Mouse (Mus musculus) liver, postnatal 0 days (tissue): ENCODE measurements around the gene Paqr3. TPM values are rescaled to one million over a fixed set of nuclear protein-coding genes. Genes with fewer than 3 reads are reported as not detected.

Experiments used
- ATAC-seq: fragments of 200-750 bp; cut with Nextera tagmentation; 2 replicates; pipeline ENCODE4 v1.8.0; 2017; ENCODE audit warnings: mild to moderate bottlenecking, moderate library complexity
- DNase-seq: peaks from one replicate; pipeline ENCODE4 v3.0.0-alpha.2; 2016
- H3K27ac ChIP-seq: fragments of 300-500 bp; sonication (generic); 2 replicates; pipeline ENCODE4 v1.5.1; 2014; ENCODE audit warnings: antibody characterized with exemption, moderate library complexity, mild to moderate bottlenecking, low read depth
- H3K27me3 ChIP-seq: fragments of 300-500 bp; sonication (generic); 2 replicates; pipeline ENCODE4 v1.6.1; 2014; ENCODE audit warnings: low read length, control low read depth, mixed read lengths; ENCODE audit not compliant: insufficient read depth
- H3K36me3 ChIP-seq: fragments of 300-500 bp; sonication (generic); replicated peaks from 2 replicates; pipeline ENCODE4 v1.6.1; 2014; ENCODE audit warnings: mild to moderate bottlenecking, control low read depth, low read length, moderate library complexity, mixed read lengths; ENCODE audit not compliant: insufficient read depth
- H3K4me1 ChIP-seq: fragments of 300-500 bp; sonication (generic); 2 replicates; pipeline ENCODE4 v1.6.1; 2014; ENCODE audit warnings: antibody characterized with exemption, mild to moderate bottlenecking, control low read depth; ENCODE audit not compliant: insufficient read depth
- H3K4me2 ChIP-seq: fragments of 300-500 bp; sonication (generic); 2 replicates; pipeline ENCODE4 v1.6.1; 2014; ENCODE audit warnings: low read depth, mild to moderate bottlenecking, low read length, moderate library complexity, mixed read lengths
- H3K4me3 ChIP-seq: fragments of 300-500 bp; sonication (generic); 2 replicates; pipeline ENCODE4 v1.5.1; 2014; ENCODE audit warnings: low read depth, low read length
- H3K9ac ChIP-seq: fragments of 300-500 bp; sonication (generic); replicated peaks from 2 replicates; pipeline ENCODE4 v1.6.1; 2014; ENCODE audit warnings: mild to moderate bottlenecking, moderate library complexity
- H3K9me3 ChIP-seq: fragments of 300-500 bp; sonication (generic); 2 replicates; pipeline ENCODE4 v1.6.1; 2016; ENCODE audit warnings: mild to moderate bottlenecking, control low read depth, low read length, mixed read lengths
- CTCF ChIP-seq: sonication (generic); IDR thresholded peaks from 2 replicates; pipeline ENCODE4 v1.5.1; 2016; ENCODE audit warnings: antibody characterized with exemption, low read depth
- EP300 ChIP-seq: IDR thresholded peaks from 2 replicates; pipeline ENCODE4 v1.6.1; 2016; ENCODE audit warnings: antibody characterized with exemption, low read depth, mild to moderate bottlenecking
- WGBS: fragments of 180-500 bp; shearing (Covaris S2); extraction: QIAGEN DNeasy Blood & Tissue Kit; methylation state at CpG from one replicate; pipeline ENCODE4 v1.1.7; 2014; ENCODE audit not compliant: insufficient replicate concordance; 5-methylcytosine and 5-hydroxymethylcytosine counted together
- polyA plus RNA-seq: library from polyadenylated mRNA; unstranded; fragments of >200 nt; fragmentation: Nextera tagmentation; extraction: Ambion mirVana; gene quantifications from 2 replicates; pipeline ENCODE4 v1.2.1, GENCODE M21; 2015

Paqr3 gene
- polyA plus RNA-seq, 1 experiment from 2014 or later: 1.9 TPM

- H3K27me3 ChIP-seq: no peaks in the 10 kb centered on the region
- H3K9me3 ChIP-seq: no peaks in the 10 kb centered on the region
- H3K4me3 ChIP-seq: no peak overlapping the region
- no peak for ATAC-seq
- WGBS: 78% methylated on average over 8 of the region's 8 CpGs
- no peak overlapping the region for H3K9ac ChIP-seq
- H3K4me2 ChIP-seq: no peak overlapping the region
- DNase-seq: no peak
- H3K4me1 ChIP-seq: no peaks in the 10 kb centered on the region
- no peak overlapping the region for H3K27ac ChIP-seq
- TF ChIP-seq CTCF (no peak), EP300 (no peak)
- H3K36me3 ChIP-seq: 0 out of 2 replicates have a peak, but pooled peaks cover 4% of the 10 kb centered on the region
Observed at GRCm38 (mm10) chr5:97099954-97100353, 11.4 kb downstream of the Paqr3 start.

- no peak for ATAC-seq
- WGBS: 76% methylated on average over 9 of the region's 9 CpGs
- TF ChIP-seq EP300 (no peak), CTCF (no peak)
Observed at GRCm38 (mm10) chr5:97097631-97098041, 13.8 kb downstream of the Paqr3 start.

GRCm38 (mm10) chr5:97095335-97095734 lies 16.1 kb downstream of the Paqr3 start:
- no peak for TF ChIP-seq EP300
- no peak for TF ChIP-seq CTCF
- no peak for DNase-seq
- Histone ChIP-seq H3K27ac (no peak overlapping the region), H3K4me2 (no peak overlapping the region), H3K27me3 (no peaks in the 10 kb centered on the region), H3K4me1 (no peaks in the 10 kb centered on the region), H3K9me3 (no peaks in the 10 kb centered on the region), H3K9ac (no peak overlapping the region), H3K4me3 (no peak overlapping the region), H3K36me3 (0 out of 2 replicates have a peak, but pooled peaks cover 2% of the 10 kb centered on the region)
- ATAC-seq: no peak
- 59% methylated on average over 13 of the region's 13 CpGs for WGBS

More at GRCm38 (mm10) chr5:97097631-97098041, 13.8 kb downstream of the Paqr3 start:
- DNase-seq: no peak
- no peaks in the 10 kb centered on the region for H3K27me3 ChIP-seq
- 0 out of 2 replicates have a peak, but pooled peaks cover 4% of the 10 kb centered on the region for H3K36me3 ChIP-seq
- H3K4me2 ChIP-seq: no peak overlapping the region
- no peak overlapping the region for H3K9ac ChIP-seq
- no peaks in the 10 kb centered on the region for H3K9me3 ChIP-seq
- H3K27ac ChIP-seq: no peak overlapping the region
- H3K4me3 ChIP-seq: no peak overlapping the region
- no peaks in the 10 kb centered on the region for H3K4me1 ChIP-seq

GRCm38 (mm10) chr5:97092970-97093369 lies 18.4 kb downstream of the Paqr3 start:
- H3K9ac ChIP-seq: no peak overlapping the region
- ATAC-seq (no peak), DNase-seq (no peak)
- no peak overlapping the region for H3K27ac ChIP-seq
- no peaks in the 10 kb centered on the region for H3K27me3 ChIP-seq
- H3K4me3 ChIP-seq: no peak overlapping the region
- H3K4me2 ChIP-seq: no peak overlapping the region
- TF ChIP-seq CTCF (no peak), EP300 (no peak)
- 89% methylated on average over 8 of the region's 8 CpGs for WGBS
- H3K36me3 ChIP-seq: peaks cover 21% of the 10 kb centered on the region
- H3K4me1 ChIP-seq: no peaks in the 10 kb centered on the region; the same call in 1 of the 2 replicates
- H3K9me3 ChIP-seq: no peaks in the 10 kb centered on the region

- H3K27me3 ChIP-seq: no peaks in the 10 kb centered on the region
- ATAC-seq: peak; percentile 33; the same call in 1 of the 2 replicates
- no peak overlapping the region for H3K9ac ChIP-seq
- no peaks in the 10 kb centered on the region; the same call in 1 of the 2 replicates for H3K4me1 ChIP-seq
- no peak for DNase-seq
- H3K4me3 ChIP-seq: no peak overlapping the region
- peaks cover 47% of the 10 kb centered on the region for H3K36me3 ChIP-seq
- H3K9me3 ChIP-seq: no peaks in the 10 kb centered on the region
- TF ChIP-seq CTCF: no peak
- no peak for TF ChIP-seq EP300
- no peak overlapping the region for H3K4me2 ChIP-seq
- H3K27ac ChIP-seq: no peak overlapping the region
- WGBS: 83% methylated on average over 6 of the region's 6 CpGs
Observed at GRCm38 (mm10) chr5:97090034-97090784, 21.2 kb downstream of the Paqr3 start.

GRCm38 (mm10) chr5:97089426-97089825 lies 22.0 kb downstream of the Paqr3 start:
- no peak for TF ChIP-seq CTCF
- TF ChIP-seq EP300: no peak
- H3K4me2 ChIP-seq: no peak overlapping the region
- no peaks in the 10 kb centered on the region for H3K27me3 ChIP-seq
- ATAC-seq (no peak), DNase-seq (no peak)
- H3K36me3 ChIP-seq: peaks cover 49% of the 10 kb centered on the region
- 92% methylated on average over 3 of the region's 3 CpGs for WGBS
- no peaks in the 10 kb centered on the region; the same call in 1 of the 2 replicates for H3K4me1 ChIP-seq
- no peak overlapping the region for H3K27ac ChIP-seq
- H3K9ac ChIP-seq: no peak overlapping the region
- H3K9me3 ChIP-seq: no peaks in the 10 kb centered on the region
- no peak overlapping the region for H3K4me3 ChIP-seq
